Mouse (Mus musculus) liver, embryonic 14 days (tissue): ENCODE data around the gene Mgat4c. TPM values are rescaled to one million over a fixed set of nuclear protein-coding genes. Genes with fewer than 3 reads are reported as not detected.

ENCODE experiments used
- polyA plus RNA-seq: library from polyadenylated mRNA; depleted of rRNA; stranded (reverse); fragments of >200 nt; gene quantifications from 2 replicates; pipeline ENCODE4 v1.2.3, GENCODE M21; 2012; rRNA removed

Gene Mgat4c
- polyA plus RNA-seq = 0.01 TPM in 1 of 2 replicates, not detected in the other

GRCm38 (mm10) chr10:101681437-101681912, at the start of gene Mgat4c:
TSS of gene Mgat4c (plus strand) at chr10:101681487.

